Mouse (Mus musculus): Measurements from ENCODE around the gene Cuedc1. TPM values are rescaled to one million over a fixed set of nuclear protein-coding genes. Genes with fewer than 3 reads are reported as not detected.
A peak's percentile ranks its signal among the peaks of the same experiment; 100 is the strongest.
"Not testable (repeated sequence)": the region's sequence is repeated elsewhere in the genome, so short reads cannot be mapped to it uniquely, and the experiment has no call there.

The Cuedc1 gene
- total RNA-seq, 2 experiments from 2014 or later: 39.5 to 40.0 TPM

DNA sequence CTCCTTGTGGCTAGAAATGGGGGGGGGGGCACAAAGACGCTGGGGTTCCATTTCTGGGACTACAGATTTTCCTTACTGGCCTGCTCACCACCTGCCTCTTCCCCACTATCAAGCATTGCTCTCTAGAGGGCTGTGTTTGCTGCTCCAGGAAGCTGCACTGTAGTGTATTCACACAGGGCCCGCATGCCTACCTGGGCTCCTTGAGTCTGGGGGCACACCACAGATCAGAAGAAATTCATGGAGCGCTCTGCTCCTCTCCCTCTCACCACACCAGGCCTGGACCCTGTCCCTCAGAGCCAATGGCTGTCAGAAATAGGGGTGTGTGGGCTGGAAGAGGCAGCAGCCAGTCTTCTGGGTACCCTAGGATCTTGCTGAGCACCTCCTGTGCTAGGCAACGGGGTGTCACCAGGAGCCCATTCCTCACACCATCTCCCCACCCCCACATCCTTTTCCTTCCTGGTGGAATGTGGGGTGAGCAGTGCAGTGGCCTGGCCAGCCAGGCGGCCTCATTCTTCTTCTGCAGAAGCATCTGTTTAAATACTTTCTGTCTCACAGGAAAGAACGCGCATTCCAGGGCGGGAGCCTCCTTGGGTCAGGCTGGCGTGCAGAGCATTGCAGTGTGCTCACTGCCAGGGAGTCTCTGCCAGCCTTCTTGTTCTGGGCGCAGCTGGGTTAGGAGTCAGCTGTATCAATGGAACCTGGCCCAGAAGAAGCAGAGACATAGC is 74.9 kb downstream of the Cuedc1 start:
- DNase-seq: peak; percentile 72

DNA sequence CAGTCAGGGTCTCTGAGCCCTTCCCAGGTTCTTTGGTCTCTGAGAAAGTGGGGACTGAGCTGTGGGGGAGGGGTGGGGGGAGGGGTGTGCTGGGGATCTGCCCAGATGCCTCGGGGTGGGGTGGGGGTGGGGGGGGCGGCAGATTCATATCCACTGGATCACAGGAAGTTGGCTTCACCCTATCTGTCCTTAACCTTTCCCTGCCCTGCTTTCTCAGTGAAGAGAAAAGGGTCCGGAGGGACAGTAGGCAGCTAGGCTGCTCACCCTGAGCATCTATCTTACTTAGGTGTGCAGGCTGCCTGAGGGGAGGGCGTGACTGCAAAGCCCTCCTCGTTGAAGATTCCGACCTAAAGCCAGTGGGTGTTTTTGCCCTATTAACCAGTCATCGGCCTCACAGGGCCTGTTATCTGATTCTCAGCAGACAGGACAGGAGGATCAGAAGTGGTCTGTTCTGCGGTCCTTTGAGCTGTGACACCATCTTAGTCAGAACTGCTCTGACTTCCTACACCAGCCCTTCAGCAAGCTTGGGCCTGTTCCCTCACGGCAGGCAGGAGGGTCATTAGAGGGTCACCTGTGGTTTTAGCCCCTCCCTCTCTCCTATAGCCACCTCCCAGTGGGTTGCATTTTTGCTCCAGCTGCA is 75.6 kb downstream of the Cuedc1 start:
- no peak for DNase-seq

GRCm38 (mm10) chr11:88180467-88180958 is 82.7 kb downstream of the Cuedc1 start:
- peak; percentile 76 for DNase-seq

- DNase-seq: peak; percentile 94
Observed at GRCm38 (mm10) chr11:88180959-88181619, 83.2 kb downstream of the Cuedc1 start.

GRCm38 (mm10) chr11:88184632-88185180 is 86.8 kb downstream of the Cuedc1 start:
- no peak for DNase-seq

DNA sequence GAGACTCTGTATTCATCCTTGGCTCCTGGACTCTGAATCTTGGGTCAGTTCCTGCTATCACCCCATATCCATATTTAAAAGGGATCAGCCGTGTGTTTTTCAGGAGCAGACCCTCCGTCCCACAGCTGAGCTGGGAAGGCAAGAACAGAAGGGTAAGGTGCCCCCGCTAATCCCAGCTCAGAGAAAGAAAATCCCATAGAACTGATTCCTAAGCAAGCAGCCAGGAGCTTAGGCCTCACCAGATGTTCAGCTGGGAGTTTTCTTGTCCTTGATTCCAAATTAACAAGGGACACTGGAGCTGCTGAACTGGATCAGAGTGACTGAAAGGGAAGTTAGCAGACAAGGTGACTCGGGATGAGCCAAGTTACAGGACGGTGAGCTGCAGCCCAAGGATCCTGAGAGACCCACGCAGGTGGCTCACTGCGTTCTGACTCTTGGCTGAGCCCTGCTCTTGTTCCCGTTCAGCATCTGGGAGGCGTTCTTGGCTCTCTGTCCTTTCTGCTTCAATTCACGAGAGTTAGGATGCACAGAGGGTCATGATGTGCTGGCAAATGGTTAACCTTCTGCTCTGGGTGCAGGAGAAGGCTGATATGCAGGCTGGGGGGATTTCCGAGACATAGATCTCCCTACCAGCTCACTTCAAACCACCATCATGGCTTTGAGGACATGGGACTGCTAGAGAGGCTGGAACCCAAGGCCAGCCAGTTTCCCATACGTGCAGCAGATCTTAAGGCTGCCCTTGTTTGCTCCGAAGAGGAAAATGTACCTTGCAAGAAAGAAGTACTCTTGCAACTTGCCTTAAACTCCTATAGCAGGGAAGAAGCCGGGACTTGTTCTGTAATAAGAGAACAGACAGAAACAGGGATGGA is 88.5 kb downstream of the Cuedc1 start:
- no peak for DNase-seq

DNA sequence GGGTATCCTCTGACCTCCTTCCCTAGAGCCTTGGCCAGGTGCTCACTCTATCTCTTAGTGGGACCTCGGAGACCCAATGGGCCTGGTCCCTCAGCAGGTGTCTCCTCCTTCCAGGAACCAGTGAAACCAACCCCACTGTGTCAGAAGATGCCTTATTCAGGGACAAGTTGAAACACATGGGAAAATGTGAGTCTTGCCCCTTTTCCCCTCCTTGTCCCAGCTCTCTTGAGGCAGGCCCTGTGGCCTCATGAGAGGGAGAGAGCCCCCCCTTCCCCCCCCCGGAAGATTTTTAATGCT is 89.0 kb downstream of the Cuedc1 start:
- DNase-seq: no peak

- DNase-seq: peak; percentile 91
Observed at GRCm38 (mm10) chr11:88187417-88188133, 89.7 kb downstream of the Cuedc1 start.

DNA sequence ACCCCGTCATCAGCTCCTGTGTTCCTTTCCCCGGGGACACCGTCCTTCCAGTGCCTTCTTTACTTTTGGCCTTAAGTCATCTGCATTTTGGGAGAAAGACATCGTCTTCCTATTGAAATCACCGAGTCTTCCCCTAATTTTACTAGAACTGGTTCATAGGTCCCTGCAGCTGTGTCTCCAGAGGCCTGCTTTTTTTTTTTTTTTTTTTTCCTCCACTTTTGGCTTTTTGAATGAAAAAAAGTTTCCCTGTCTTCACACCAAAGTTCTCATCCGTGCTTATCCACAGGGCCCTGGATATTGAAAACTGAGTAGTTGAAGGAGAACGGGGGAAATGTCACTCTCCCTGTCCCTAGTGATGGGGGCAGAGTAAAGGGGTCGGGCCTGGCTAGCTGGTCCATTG is 90.4 kb downstream of the Cuedc1 start:
- DNase-seq: no peak

DNA sequence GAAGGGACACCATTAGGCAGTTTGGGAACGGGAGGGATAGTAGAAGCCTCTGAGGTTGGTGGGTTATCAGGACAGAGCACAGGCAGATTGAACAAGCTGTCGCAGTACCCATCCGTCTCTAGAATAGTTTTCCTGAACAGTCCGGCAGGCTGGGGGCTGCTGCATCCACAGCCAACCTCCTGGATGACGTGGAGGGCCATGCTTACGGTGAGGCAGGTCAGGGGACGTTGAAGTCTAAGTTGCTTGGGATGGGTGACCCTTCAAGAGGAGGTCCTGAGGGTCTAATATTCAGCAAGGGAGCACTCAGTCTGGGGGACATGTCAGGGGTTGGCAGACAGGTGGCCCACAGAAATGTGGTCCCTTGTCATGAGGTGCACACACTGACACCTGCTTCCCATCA is 90.8 kb downstream of the Cuedc1 start:
- no peak for DNase-seq

- no peak for DNase-seq
Observed at GRCm38 (mm10) chr11:88192595-88192994, 94.7 kb downstream of the Cuedc1 start.

- DNase-seq: no peak
Observed at GRCm38 (mm10) chr11:88193098-88193823, 95.4 kb downstream of the Cuedc1 start.

DNA sequence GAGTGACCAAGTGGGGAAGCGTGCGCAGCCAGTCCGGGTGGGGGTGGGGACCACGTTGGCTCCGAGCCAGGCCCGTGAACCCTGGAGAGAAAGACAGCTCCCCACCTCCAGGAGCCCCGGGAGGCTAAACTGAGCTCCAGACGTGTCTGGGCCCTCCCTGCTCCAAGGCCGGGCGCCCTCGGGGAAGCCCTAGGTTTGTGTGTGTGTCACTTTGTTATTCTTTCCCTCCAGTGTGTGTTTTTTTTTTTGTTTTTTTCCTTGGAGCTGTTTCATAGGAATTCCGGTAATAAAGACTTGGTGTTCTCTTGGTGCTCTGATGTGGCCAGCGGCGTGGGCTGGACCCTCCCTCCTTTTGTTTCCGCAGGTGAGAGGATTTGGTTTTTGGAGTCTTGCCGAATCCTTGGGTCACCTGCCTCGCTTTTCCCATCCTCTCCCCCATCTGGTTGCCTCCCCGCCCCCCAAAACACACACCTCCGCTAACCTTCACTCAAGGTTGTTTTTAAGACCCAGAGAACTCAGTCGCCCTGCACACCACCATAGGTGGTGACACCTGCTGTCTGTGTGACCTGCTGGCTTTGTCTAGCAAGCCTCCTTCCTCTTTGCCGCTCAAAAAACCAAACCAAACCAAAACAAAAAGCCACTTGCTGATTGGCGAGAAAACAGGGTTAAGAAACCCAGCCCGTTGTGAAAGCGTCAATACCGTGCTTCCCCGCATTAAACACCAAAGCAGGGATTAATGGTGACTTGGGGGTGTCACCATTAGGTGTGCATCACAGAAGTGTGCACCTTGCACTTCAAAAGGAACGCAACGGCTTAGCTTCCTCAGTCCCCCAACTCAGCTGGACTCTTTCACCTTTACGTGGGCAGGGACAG is 96.2 kb downstream of the Cuedc1 start:
- DNase-seq: peak; percentile 50

DNA sequence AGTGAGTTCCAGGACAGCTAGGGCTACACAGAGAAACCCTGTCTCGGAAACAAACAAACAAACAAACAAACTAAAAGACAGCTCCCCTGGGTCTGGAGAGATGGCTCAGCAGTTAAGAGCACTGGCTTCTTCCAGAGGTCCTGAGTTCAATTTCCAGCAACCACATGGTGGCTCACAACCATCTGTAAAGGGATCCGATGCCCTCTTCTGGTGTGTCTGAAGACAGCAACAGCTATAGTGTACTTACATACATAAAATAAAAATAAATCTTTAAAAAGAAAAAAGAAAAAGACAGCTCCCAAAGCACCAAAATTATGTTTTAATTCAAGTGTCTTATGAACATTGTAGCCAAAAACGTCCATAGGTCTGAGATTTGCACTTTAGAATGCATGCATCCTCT is 97.8 kb downstream of the Cuedc1 start:
- DNase-seq: not testable (repeated sequence)

- peak; percentile 74 for DNase-seq
Observed at GRCm38 (mm10) chr11:88197153-88197576, 99.3 kb downstream of the Cuedc1 start.

- no peak for DNase-seq
Observed at GRCm38 (mm10) chr11:88198223-88198622, 100.4 kb downstream of the Cuedc1 start.

- no peak for DNase-seq
Observed at GRCm38 (mm10) chr11:88201172-88201571, 103.3 kb downstream of the Cuedc1 start.

GRCm38 (mm10) chr11:88202077-88202476 is 104.2 kb downstream of the Cuedc1 start:
- peak; percentile 44 for DNase-seq

DNA sequence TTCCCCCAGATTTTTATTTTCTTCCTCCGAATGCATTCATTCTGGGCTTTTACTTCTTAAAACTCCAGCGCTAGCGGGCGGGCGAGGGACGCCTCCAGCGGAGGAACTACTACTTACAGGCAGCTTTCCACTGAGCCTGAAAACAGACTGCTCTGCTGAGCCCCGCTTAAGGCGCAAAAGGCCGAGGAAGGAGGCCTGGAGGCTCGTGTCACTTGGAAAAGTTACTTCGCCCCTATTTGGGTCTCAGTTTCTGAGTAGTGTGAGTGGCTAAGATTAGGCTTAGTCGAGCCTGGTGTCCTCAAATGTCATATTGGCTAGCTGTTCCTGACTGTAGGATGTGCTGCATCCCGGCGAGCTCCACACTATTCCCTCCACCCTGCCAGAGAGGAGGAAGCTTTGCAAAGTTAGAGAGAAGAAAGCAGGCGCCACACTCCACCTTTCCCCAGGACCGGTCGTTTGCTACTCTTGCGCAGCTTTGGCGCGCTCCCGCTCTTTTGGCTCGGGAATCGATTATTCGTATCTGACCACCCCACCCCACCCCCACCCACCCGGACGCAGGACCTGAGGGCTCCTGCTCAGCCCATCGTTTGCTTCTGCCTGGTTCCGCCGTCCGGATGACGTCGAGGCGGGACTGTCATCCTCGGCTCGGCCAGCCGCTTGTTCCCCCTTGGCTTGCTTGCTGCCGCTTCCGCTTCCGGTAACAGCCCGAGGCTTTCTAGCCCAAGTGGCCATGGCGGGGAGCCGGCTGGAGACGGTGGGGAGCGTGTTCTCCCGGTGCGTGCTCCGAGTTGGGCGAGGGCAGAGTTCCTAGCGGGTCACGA is 106.1 kb downstream of the Cuedc1 start, which contains the start of gene Mrps23:
TSS of gene Mrps23 (plus strand) at position 677 of the 821 bp plus-strand sequence.
- DNase-seq: peak; percentile 93

Measured in heart, postnatal 4 days (tissue).